Mouse (Mus musculus) bone marrow macrophage, adult 2 months (primary cell): ENCODE results near the gene Fgd6.

Experiments used
- CTCF ChIP-seq: IDR thresholded peaks from 2 replicates; pipeline ENCODE4 v1.5.1; 2012; ENCODE audit warnings: low read depth, mild to moderate bottlenecking, low read length, moderate library complexity
- POLR2A ChIP-seq: IDR thresholded peaks from 2 replicates; pipeline ENCODE4 v1.6.1; 2012; ENCODE audit warnings: mild to moderate bottlenecking, low read depth, low read length, borderline replicate concordance

DNA sequence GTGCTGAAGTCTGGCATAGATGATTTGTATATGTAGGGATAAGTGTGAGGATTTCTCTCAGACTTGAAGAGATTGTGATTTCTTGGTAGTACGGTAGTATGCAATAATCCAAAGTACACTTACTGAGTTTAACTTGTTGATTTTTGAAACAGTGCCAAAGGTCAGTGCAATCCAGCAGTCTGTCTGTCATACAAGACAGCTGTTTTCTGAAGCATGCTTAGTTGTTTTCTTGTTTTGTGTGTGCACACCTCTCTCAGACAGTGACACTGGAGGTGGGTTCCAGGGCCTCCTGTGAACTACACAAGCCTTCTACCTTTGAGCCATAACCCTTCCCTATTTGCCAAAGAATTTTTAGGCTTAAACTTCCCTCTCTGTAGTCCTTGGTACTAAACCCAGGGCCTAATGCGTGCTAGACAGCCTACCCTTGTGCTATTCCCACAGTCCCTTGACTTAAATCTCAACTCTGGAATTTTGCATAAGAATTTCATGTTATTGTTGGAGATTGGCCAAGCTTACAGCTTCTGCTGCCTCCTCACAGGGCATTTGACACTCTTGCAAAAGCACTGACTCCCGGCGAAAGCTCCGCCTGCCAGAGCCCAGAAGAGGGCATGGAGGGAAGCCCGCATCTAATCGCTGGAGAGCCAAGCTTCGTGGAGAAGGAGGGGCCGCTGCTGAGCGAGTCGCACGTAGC lies 135.8 kb downstream of the Fgd6 start:
- no peak for TF ChIP-seq POLR2A
- TF ChIP-seq CTCF, result no peak
